Comparison of ENCODE assay signal across 13 mouse cellular contexts in the genomic region with DNA sequence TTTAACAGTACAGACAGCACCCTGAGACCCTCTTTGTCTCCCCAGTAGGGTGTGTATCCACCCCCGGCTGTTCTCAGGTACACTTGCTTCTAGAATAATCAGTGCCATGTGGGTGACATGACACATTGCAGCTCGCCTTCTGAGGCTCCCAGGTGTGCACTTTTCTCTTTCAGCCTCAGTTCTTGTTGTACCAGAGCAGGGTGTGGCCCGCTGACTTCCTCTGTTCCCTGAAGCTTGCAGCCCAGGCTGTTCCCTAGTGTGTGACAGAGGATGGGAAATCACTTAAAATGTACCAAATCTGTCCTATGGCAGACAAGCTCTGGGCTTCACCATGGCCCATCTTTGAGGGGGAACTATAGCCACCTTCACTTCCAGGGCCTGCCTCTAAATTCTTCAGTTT.
A peak's percentile ranks its signal among the peaks of the same experiment; 100 is the strongest.
DNase-seq lines count a peak whose midpoint lies in the region; ATAC-seq and TF ChIP-seq lines count a peak whose summit lies in the region.
"Had no signal": no experiment of that assay in that cellular context is flagged by ENCODE, and none has a peak within 500 bp of the region (broad histone marks: within the 10 kb centered on the region; RNA-seq: fewer than 3 reads in every experiment).

No protein-coding gene starts in this region.

- 77% methylated on average over 3 of the region's 3 CpGs for WGBS in forebrain, embryonic 12.5 days
- WGBS in forebrain, embryonic 14.5 days: 77% methylated on average over 3 of the region's 3 CpGs
- 82% methylated on average over 3 of the region's 3 CpGs for WGBS in kidney, embryonic 16.5 days
- WGBS in kidney, adult 2 months: 93% methylated on average over 3 of the region's 3 CpGs
- WGBS in heart, postnatal 0 days: 76% methylated on average over 3 of the region's 3 CpGs

- H3K27ac ChIP-seq in forebrain, embryonic 12.5 days: peak overlapping the region; percentile 74
- H3K27ac ChIP-seq in forebrain, embryonic 14.5 days (ENCODE audit: low read depth, low read length): no peak overlapping the region; the same call in 1 of the 2 replicates
- no peak overlapping the region for H3K27ac ChIP-seq in kidney, embryonic 16.5 days (ENCODE audit: low read length)
- H3K27ac ChIP-seq in kidney, adult 2 months (ENCODE audit: insufficient read depth, low read depth, low read length): no peak overlapping the region
- H3K27ac ChIP-seq in heart, postnatal 0 days (ENCODE audit: low read depth): peak overlapping the region; percentile 27; the same call in 1 of the 2 replicates

- no peak for ATAC-seq in forebrain, embryonic 12.5 days (ENCODE audit: low FRiP score)
- ATAC-seq in forebrain, embryonic 14.5 days: no peak
- ATAC-seq in kidney, embryonic 16.5 days (ENCODE audit: low FRiP score, low TSS enrichment): 0 out of 2 replicates have a peak, but pooled peaks have one; percentile 8
- ATAC-seq in heart, postnatal 0 days (ENCODE audit: insufficient read depth, low read depth): no peak
- ATAC-seq: liver, postnatal 0 days had no signal

- H3K9me3 ChIP-seq in forebrain, embryonic 12.5 days: no peaks in the 10 kb centered on the region
- no peaks in the 10 kb centered on the region for H3K9me3 ChIP-seq in forebrain, embryonic 14.5 days (replicated peaks; ENCODE audit: control insufficient read depth, low read length)
- no peaks in the 10 kb centered on the region for H3K9me3 ChIP-seq in kidney, embryonic 16.5 days (ENCODE audit: low read length)
- H3K9me3 ChIP-seq in heart, postnatal 0 days (replicated peaks; ENCODE audit: control insufficient read depth, low read length): no peaks in the 10 kb centered on the region

- no peak for TF ChIP-seq CTCF in kidney, adult 2 months (conservative IDR thresholded peaks at IDR 0.05; ENCODE audit: insufficient read depth, insufficient read length, low read depth, low read length)
- no peak for TF ChIP-seq CTCF in heart, postnatal 0 days (IDR thresholded peaks at IDR 0.05; ENCODE audit: low read depth)

- H3K27me3 ChIP-seq in forebrain, embryonic 12.5 days: no peaks in the 10 kb centered on the region
- H3K27me3 ChIP-seq in forebrain, embryonic 14.5 days (replicated peaks; ENCODE audit: control insufficient read depth, insufficient read depth, low read length): no peaks in the 10 kb centered on the region
- H3K27me3 ChIP-seq in kidney, embryonic 16.5 days (ENCODE audit: insufficient read depth, low read length): no peaks in the 10 kb centered on the region
- no peaks in the 10 kb centered on the region for H3K27me3 ChIP-seq in kidney, adult 2 months (replicated peaks; ENCODE audit: control insufficient read depth, insufficient read depth, low read length)
- H3K27me3 ChIP-seq in heart, postnatal 0 days (ENCODE audit: control insufficient read depth, insufficient read depth, low read length): no peaks in the 10 kb centered on the region

- peaks cover 27% of the 10 kb centered on the region for H3K4me1 ChIP-seq in forebrain, embryonic 12.5 days
- peaks cover 14% of the 10 kb centered on the region for H3K4me1 ChIP-seq in forebrain, embryonic 14.5 days (ENCODE audit: control insufficient read depth, insufficient read depth, low read length)
- peaks cover 19% of the 10 kb centered on the region for H3K4me1 ChIP-seq in kidney, embryonic 16.5 days (ENCODE audit: insufficient read depth, low read length)
- H3K4me1 ChIP-seq in kidney, adult 2 months (ENCODE audit: control insufficient read depth, insufficient read depth, low read length): 0 out of 2 replicates have a peak, but pooled peaks cover 7% of the 10 kb centered on the region
- peaks cover 19% of the 10 kb centered on the region for H3K4me1 ChIP-seq in heart, postnatal 0 days (ENCODE audit: control insufficient read depth, insufficient read depth)

- no peaks in the 10 kb centered on the region for H3K36me3 ChIP-seq in forebrain, embryonic 12.5 days (replicated peaks)
- no peaks in the 10 kb centered on the region for H3K36me3 ChIP-seq in forebrain, embryonic 14.5 days (ENCODE audit: control insufficient read depth, insufficient read depth, low read length)
- H3K36me3 ChIP-seq in kidney, embryonic 16.5 days (ENCODE audit: insufficient read depth, low read length): no peaks in the 10 kb centered on the region
- no peaks in the 10 kb centered on the region for H3K36me3 ChIP-seq in kidney, adult 2 months (ENCODE audit: control insufficient read depth, insufficient read depth, low read length)
- H3K36me3 ChIP-seq in heart, postnatal 0 days (replicated peaks; ENCODE audit: control insufficient read depth, insufficient read depth, low read length): no peaks in the 10 kb centered on the region

- no peak for TF ChIP-seq EP300 in heart, postnatal 0 days (IDR thresholded peaks at IDR 0.05; ENCODE audit: low read depth)

- no peak for TF ChIP-seq POLR2A in kidney, adult 2 months (IDR thresholded peaks at IDR 0.05; ENCODE audit: low read depth, low read length)

- H3K9ac ChIP-seq in forebrain, embryonic 12.5 days: no peak overlapping the region
- no peak overlapping the region for H3K9ac ChIP-seq in forebrain, embryonic 14.5 days (ENCODE audit: low read length)
- H3K9ac ChIP-seq in kidney, embryonic 16.5 days (replicated peaks; ENCODE audit: low read length): no peak overlapping the region
- no peak overlapping the region for H3K9ac ChIP-seq in heart, postnatal 0 days (replicated peaks; ENCODE audit: low read depth, low read length)
- H3K9ac ChIP-seq: liver, postnatal 0 days had no signal

- H3K4me3 ChIP-seq in forebrain, embryonic 12.5 days (replicated peaks): no peak overlapping the region
- H3K4me3 ChIP-seq in forebrain, embryonic 14.5 days (ENCODE audit: low read depth, low read length): no peak overlapping the region
- no peak overlapping the region for H3K4me3 ChIP-seq in kidney, embryonic 16.5 days (ENCODE audit: low read length)
- H3K4me3 ChIP-seq in kidney, adult 2 months (ENCODE audit: insufficient read depth, low read depth, low read length): no peak overlapping the region
- no peak overlapping the region for H3K4me3 ChIP-seq in heart, postnatal 0 days (ENCODE audit: low read depth, low read length)

- no peak overlapping the region for H3K4me2 ChIP-seq in forebrain, embryonic 12.5 days
- no peak overlapping the region for H3K4me2 ChIP-seq in forebrain, embryonic 14.5 days (ENCODE audit: low read length)
- no peak overlapping the region for H3K4me2 ChIP-seq in kidney, embryonic 16.5 days (replicated peaks; ENCODE audit: low read depth, low read length)
- no peak overlapping the region for H3K4me2 ChIP-seq in heart, postnatal 0 days (ENCODE audit: low read depth, low read length)

- no peak for DNase-seq in forebrain, embryonic 14.5 days (ENCODE audit: low spot score)
- no peak for DNase-seq in kidney, adult 2 months
- peak; percentile 26 for DNase-seq in brain, adult 2 months (ENCODE audit: low read depth, low spot score)
- no peak for DNase-seq in heart, postnatal 0 days (ENCODE audit: low spot score)
- DNase-seq in thymus, postnatal 14 days: no peak
- DNase-seq in frontal cortex, postnatal 14 days (ENCODE audit: low spot score in 2 of 2): no peak
- DNase-seq: adrenal gland, postnatal 36 days; cerebellum, adult 11-12 months; left cerebral cortex, postnatal 4 days; liver, postnatal 0 days; thymus, adult 2 months had no signal

Comparison
In these comparisons a context has a peak if more than half of its experiments do, and no peak if none do; other contexts are left out.
1. H3K27ac ChIP-seq: peak in forebrain, embryonic 12.5 days (single experiment) and heart, postnatal 0 days (single experiment); none in forebrain, embryonic 14.5 days (single experiment), kidney, embryonic 16.5 days (single experiment) and kidney, adult 2 months (single experiment).